Comparison of ENCODE assay signal across 8 mouse cellular contexts in genomic region chr7:16405516-16406351, GRCm38 (mm10). TPM values are rescaled to one million over a fixed set of nuclear protein-coding genes. Genes with fewer than 3 reads are reported as not detected.
DNase-seq lines count a peak whose midpoint lies in the region; ATAC-seq and TF ChIP-seq lines count a peak whose summit lies in the region.

No protein-coding gene starts in this region.

- TF ChIP-seq CTCF in cortical plate, adult 2 months (IDR thresholded peaks at IDR 0.05; ENCODE audit: extremely low read depth, insufficient read depth, low read length): no peak
- no peak for TF ChIP-seq CTCF in stomach, postnatal 0 days (IDR thresholded peaks at IDR 0.05; ENCODE audit: low read depth)

- WGBS in neural tube, embryonic 11.5 days: 81% methylated on average over 11 of the region's 11 CpGs
- 21% methylated on average over 11 of the region's 11 CpGs for WGBS in intestine, embryonic 15.5 days
- WGBS in limb, embryonic 14.5 days: 67% methylated on average over 11 of the region's 11 CpGs
- 75% methylated on average over 11 of the region's 11 CpGs for WGBS in midbrain, embryonic 14.5 days
- WGBS in stomach, postnatal 0 days: 9% methylated on average over 11 of the region's 11 CpGs

- DNase-seq in neural tube, embryonic 11.5 days (ENCODE audit: low spot score): no peak
- no peak for DNase-seq in neural tube, embryonic 10.5 days (ENCODE audit: extremely low spot score, low spot score)
- DNase-seq in limb, embryonic 14.5 days (ENCODE audit: low spot score): peak; percentile 42
- no peak for DNase-seq in midbrain, embryonic 14.5 days
- DNase-seq in stomach, postnatal 0 days (ENCODE audit: low spot score): peak; percentile 85

- H3K36me3 ChIP-seq in neural tube, embryonic 11.5 days (ENCODE audit: control insufficient read depth, insufficient read depth, low read length): no peaks in the 10 kb centered on the region
- no peaks in the 10 kb centered on the region for H3K36me3 ChIP-seq in intestine, embryonic 15.5 days
- peaks cover 3% of the 10 kb centered on the region; the same call in 1 of the 2 replicates for H3K36me3 ChIP-seq in limb, embryonic 14.5 days (ENCODE audit: control insufficient read depth, insufficient read depth, low read length)
- 0 out of 2 replicates have a peak, but pooled peaks cover 3% of the 10 kb centered on the region for H3K36me3 ChIP-seq in midbrain, embryonic 14.5 days (ENCODE audit: control insufficient read depth, insufficient read depth, low read length)
- no peaks in the 10 kb centered on the region for H3K36me3 ChIP-seq in stomach, postnatal 0 days (ENCODE audit: control insufficient read depth, insufficient read depth, low read length)

- H3K9me3 ChIP-seq in neural tube, embryonic 11.5 days (ENCODE audit: control insufficient read depth, low read length): no peaks in the 10 kb centered on the region
- H3K9me3 ChIP-seq in intestine, embryonic 15.5 days: no peaks in the 10 kb centered on the region
- no peaks in the 10 kb centered on the region for H3K9me3 ChIP-seq in limb, embryonic 14.5 days (ENCODE audit: control insufficient read depth, low read length)
- H3K9me3 ChIP-seq in midbrain, embryonic 14.5 days (ENCODE audit: control insufficient read depth, low read length): no peaks in the 10 kb centered on the region
- H3K9me3 ChIP-seq in stomach, postnatal 0 days (ENCODE audit: control insufficient read depth, low read length): no peaks in the 10 kb centered on the region

- peak overlapping the region; percentile 19 for H3K4me2 ChIP-seq in neural tube, embryonic 11.5 days (ENCODE audit: low read depth)
- peak overlapping the region; percentile 50 for H3K4me2 ChIP-seq in intestine, embryonic 15.5 days (replicated peaks)
- H3K4me2 ChIP-seq in limb, embryonic 14.5 days (replicated peaks; ENCODE audit: low read depth, low read length, severe bottlenecking): peak overlapping the region; percentile 31
- peak overlapping the region; percentile 26 for H3K4me2 ChIP-seq in midbrain, embryonic 14.5 days (ENCODE audit: low read length)
- peak overlapping the region; percentile 35 for H3K4me2 ChIP-seq in stomach, postnatal 0 days (replicated peaks; ENCODE audit: low read depth)

- peak overlapping the region; percentile 33; the same call in 1 of the 2 replicates for H3K9ac ChIP-seq in neural tube, embryonic 11.5 days (ENCODE audit: low read length)
- H3K9ac ChIP-seq in intestine, embryonic 15.5 days: peak overlapping the region; percentile 26; the same call in 1 of the 2 replicates
- H3K9ac ChIP-seq in limb, embryonic 14.5 days (ENCODE audit: low read depth, low read length, severe bottlenecking): peak overlapping the region; percentile 29; the same call in 1 of the 2 replicates
- H3K9ac ChIP-seq in midbrain, embryonic 14.5 days (replicated peaks; ENCODE audit: low read length): peak overlapping the region; percentile 28; the same call in 1 of the 2 replicates
- peak overlapping the region; percentile 24 for H3K9ac ChIP-seq in stomach, postnatal 0 days (ENCODE audit: low read length)

- H3K27ac ChIP-seq in neural tube, embryonic 11.5 days (ENCODE audit: low read depth, low read length): peak overlapping the region; percentile 46; the same call in 1 of the 2 replicates
- peak overlapping the region; percentile 55 for H3K27ac ChIP-seq in cortical plate, adult 2 months (ENCODE audit: insufficient read depth, low read length)
- H3K27ac ChIP-seq in intestine, embryonic 15.5 days: peak overlapping the region; percentile 94
- peak overlapping the region; percentile 81 for H3K27ac ChIP-seq in limb, embryonic 14.5 days (replicated peaks; ENCODE audit: low read depth, low read length)
- H3K27ac ChIP-seq in midbrain, embryonic 14.5 days (replicated peaks; ENCODE audit: low read depth, low read length): peak overlapping the region; percentile 46
- peak overlapping the region; percentile 96 for H3K27ac ChIP-seq in stomach, postnatal 0 days (replicated peaks)

- no peak for ATAC-seq in neural tube, embryonic 11.5 days (ENCODE audit: insufficient read depth, low FRiP score, low TSS enrichment)
- ATAC-seq in granulocyte monocyte progenitor cell, adult 5-6 weeks (replicated peaks; ENCODE audit: poor library complexity, severe bottlenecking): peak; percentile 70
- peak; percentile 67 for ATAC-seq in intestine, embryonic 15.5 days
- no peak for ATAC-seq in limb, embryonic 14.5 days (ENCODE audit: low FRiP score, low read depth)
- ATAC-seq in midbrain, embryonic 14.5 days (ENCODE audit: low FRiP score, low TSS enrichment): no peak
- ATAC-seq in stomach, postnatal 0 days (ENCODE audit: low FRiP score, low TSS enrichment): peak; percentile 93

- 0 out of 2 replicates have a peak, but pooled peaks have one; percentile 14 for TF ChIP-seq POLR2A in cortical plate, adult 2 months (IDR thresholded peaks at IDR 0.05; ENCODE audit: extremely low read depth, insufficient read depth, low read length)
- no peak for TF ChIP-seq POLR2A in limb, embryonic 14.5 days (IDR thresholded peaks at IDR 0.05; ENCODE audit: borderline replicate concordance, extremely low read depth, insufficient read depth, insufficient read length)

- H3K27me3 ChIP-seq in neural tube, embryonic 11.5 days (ENCODE audit: control insufficient read depth, insufficient read depth, low read length): no peaks in the 10 kb centered on the region
- no peaks in the 10 kb centered on the region for H3K27me3 ChIP-seq in intestine, embryonic 15.5 days (replicated peaks)
- no peaks in the 10 kb centered on the region for H3K27me3 ChIP-seq in limb, embryonic 14.5 days (ENCODE audit: control insufficient read depth, insufficient read depth, low read length)
- H3K27me3 ChIP-seq in midbrain, embryonic 14.5 days (ENCODE audit: control insufficient read depth, insufficient read depth, low read length): no peaks in the 10 kb centered on the region
- H3K27me3 ChIP-seq in stomach, postnatal 0 days (ENCODE audit: control insufficient read depth, insufficient read depth, low read length): no peaks in the 10 kb centered on the region

- peaks cover 9% of the 10 kb centered on the region; the same call in 1 of the 2 replicates for H3K4me1 ChIP-seq in neural tube, embryonic 11.5 days (ENCODE audit: control insufficient read depth, insufficient read depth, low read length)
- peaks cover 16% of the 10 kb centered on the region for H3K4me1 ChIP-seq in cortical plate, adult 2 months (ENCODE audit: control insufficient read depth, insufficient read depth, low read length)
- peaks cover 22% of the 10 kb centered on the region for H3K4me1 ChIP-seq in intestine, embryonic 15.5 days (replicated peaks)
- H3K4me1 ChIP-seq in limb, embryonic 14.5 days (ENCODE audit: control insufficient read depth, insufficient read depth, low read length): peaks cover 30% of the 10 kb centered on the region
- peaks cover 31% of the 10 kb centered on the region for H3K4me1 ChIP-seq in midbrain, embryonic 14.5 days (ENCODE audit: control insufficient read depth, insufficient read depth, low read length)
- H3K4me1 ChIP-seq in stomach, postnatal 0 days (replicated peaks; ENCODE audit: control insufficient read depth, insufficient read depth): peaks cover 6% of the 10 kb centered on the region

- H3K4me3 ChIP-seq in neural tube, embryonic 11.5 days (ENCODE audit: low read depth, low read length): peak overlapping the region; percentile 15
- H3K4me3 ChIP-seq in cortical plate, adult 2 months (ENCODE audit: insufficient read depth, low read length): no peak overlapping the region
- peak overlapping the region; percentile 16 for H3K4me3 ChIP-seq in intestine, embryonic 15.5 days (replicated peaks)
- H3K4me3 ChIP-seq in limb, embryonic 14.5 days (replicated peaks; ENCODE audit: low read length): no peak overlapping the region; the same call in 1 of the 2 replicates
- no peak overlapping the region for H3K4me3 ChIP-seq in midbrain, embryonic 14.5 days (replicated peaks; ENCODE audit: low read depth, low read length)
- 0 out of 2 replicates have a peak overlapping the region, but pooled peaks have one; percentile 0 for H3K4me3 ChIP-seq in stomach, postnatal 0 days (ENCODE audit: low read depth, low read length)

- TF ChIP-seq EP300 in stomach, postnatal 0 days (optimal IDR thresholded peaks at IDR 0.05): no peak

RNA-seq across cellular contexts. Expression of gene Zc3h4, which starts 5.0 kb away (rescaled TPM):
- 16.5 and 17.3 TPM in 2 replicates for polyA plus RNA-seq in neural tube, embryonic 11.5 days (2014; fragmentation: Nextera tagmentation; extraction: Ambion mirVana)
- polyA plus RNA-seq in cortical plate, adult 2 months (2012; rRNA removed): 33.9 and 38.9 TPM in 2 replicates
- 42.3 and 57.9 TPM in 2 replicates for total RNA-seq in granulocyte monocyte progenitor cell, adult 5-6 weeks (2014; fragmentation: Nextera tagmentation)
- total RNA-seq in granulocyte monocyte progenitor cell, adult 5-6 weeks (2017): 20.9 and 40.7 TPM in 2 replicates
- 13.8 and 14.4 TPM in 2 replicates for polyA plus RNA-seq in intestine, embryonic 15.5 days (2015; fragmentation: Nextera tagmentation; extraction: Ambion mirVana)
- 49.1 and 57.6 TPM in 2 replicates for polyA plus RNA-seq in limb, embryonic 14.5 days (2012; rRNA removed)
- 15.7 and 18.9 TPM in 2 replicates for polyA plus RNA-seq in limb, embryonic 14.5 days (2014; fragmentation: Nextera tagmentation; extraction: Ambion mirVana)
- 17.1 and 19.2 TPM in 2 replicates for polyA plus RNA-seq in midbrain, embryonic 14.5 days (2014; fragmentation: Nextera tagmentation; extraction: Ambion mirVana)
- polyA plus RNA-seq in stomach, postnatal 0 days (2015; fragmentation: Nextera tagmentation; extraction: Ambion mirVana): 5.9 and 6.2 TPM in 2 replicates

RNA-seq across cellular contexts. Expression of gene Sae1, which starts 18.1 kb away (rescaled TPM):
- polyA plus RNA-seq in neural tube, embryonic 11.5 days (2014; fragmentation: Nextera tagmentation; extraction: Ambion mirVana): 384 and 394 TPM in 2 replicates
- polyA plus RNA-seq in cortical plate, adult 2 months (2012; rRNA removed): 95.8 and 97.1 TPM in 2 replicates
- total RNA-seq in granulocyte monocyte progenitor cell, adult 5-6 weeks (2014; fragmentation: Nextera tagmentation): 131 and 137 TPM in 2 replicates
- total RNA-seq in granulocyte monocyte progenitor cell, adult 5-6 weeks (2017): 409 and 421 TPM in 2 replicates
- polyA plus RNA-seq in intestine, embryonic 15.5 days (2015; fragmentation: Nextera tagmentation; extraction: Ambion mirVana): 270 and 284 TPM in 2 replicates
- polyA plus RNA-seq in limb, embryonic 14.5 days (2012; rRNA removed): 143 and 172 TPM in 2 replicates
- 273 and 289 TPM in 2 replicates for polyA plus RNA-seq in limb, embryonic 14.5 days (2014; fragmentation: Nextera tagmentation; extraction: Ambion mirVana)
- 178 and 240 TPM in 2 replicates for polyA plus RNA-seq in midbrain, embryonic 14.5 days (2014; fragmentation: Nextera tagmentation; extraction: Ambion mirVana)
- 119 and 123 TPM in 2 replicates for polyA plus RNA-seq in stomach, postnatal 0 days (2015; fragmentation: Nextera tagmentation; extraction: Ambion mirVana)

RNA-seq across cellular contexts. Expression of gene Tmem160, which starts 46.8 kb away (rescaled TPM):
- polyA plus RNA-seq in neural tube, embryonic 11.5 days (2014; fragmentation: Nextera tagmentation; extraction: Ambion mirVana): 57.2 and 59.6 TPM in 2 replicates
- polyA plus RNA-seq in cortical plate, adult 2 months (2012; rRNA removed): 105 and 115 TPM in 2 replicates
- total RNA-seq in granulocyte monocyte progenitor cell, adult 5-6 weeks (2014; fragmentation: Nextera tagmentation): 27.5 and 71.6 TPM in 2 replicates
- total RNA-seq in granulocyte monocyte progenitor cell, adult 5-6 weeks (2017): 17.2 and 26.2 TPM in 2 replicates
- 48.9 and 54.8 TPM in 2 replicates for polyA plus RNA-seq in intestine, embryonic 15.5 days (2015; fragmentation: Nextera tagmentation; extraction: Ambion mirVana)
- polyA plus RNA-seq in limb, embryonic 14.5 days (2012; rRNA removed): 32.8 and 41.6 TPM in 2 replicates
- polyA plus RNA-seq in limb, embryonic 14.5 days (2014; fragmentation: Nextera tagmentation; extraction: Ambion mirVana): 42.7 and 51.3 TPM in 2 replicates
- 59.6 and 84.1 TPM in 2 replicates for polyA plus RNA-seq in midbrain, embryonic 14.5 days (2014; fragmentation: Nextera tagmentation; extraction: Ambion mirVana)
- polyA plus RNA-seq in stomach, postnatal 0 days (2015; fragmentation: Nextera tagmentation; extraction: Ambion mirVana): 71.5 and 75.0 TPM in 2 replicates

Comparison
In these comparisons a context has a peak if more than half of its experiments do, and no peak if none do; other contexts are left out.
1. ATAC-seq: peak in granulocyte monocyte progenitor cell, adult 5-6 weeks (single experiment), intestine, embryonic 15.5 days (single experiment) and stomach, postnatal 0 days (single experiment); none in neural tube, embryonic 11.5 days (single experiment), limb, embryonic 14.5 days (single experiment) and midbrain, embryonic 14.5 days (single experiment).
2. DNase-seq: peak in limb, embryonic 14.5 days (single experiment) and stomach, postnatal 0 days (single experiment); none in neural tube, embryonic 11.5 days (single experiment), neural tube, embryonic 10.5 days (single experiment) and midbrain, embryonic 14.5 days (single experiment).
3. H3K27ac ChIP-seq: peak in every context shown above with its lines; median percentile 96 in stomach, postnatal 0 days; 94 in intestine, embryonic 15.5 days; 81 in limb, embryonic 14.5 days; 55 in cortical plate, adult 2 months; 46 in neural tube, embryonic 11.5 days; 46 in midbrain, embryonic 14.5 days.
4. H3K4me3 ChIP-seq: peak in neural tube, embryonic 11.5 days (single experiment), intestine, embryonic 15.5 days (single experiment) and stomach, postnatal 0 days (single experiment); none in cortical plate, adult 2 months (single experiment), limb, embryonic 14.5 days (single experiment) and midbrain, embryonic 14.5 days (single experiment).
5. Peak in every context shown above with its lines, with median percentiles within 50 percentile points of each other: H3K4me2 ChIP-seq and H3K9ac ChIP-seq.